Mouse (Mus musculus): ENCODE measurements around the gene Ncmap. TPM values are rescaled to one million over a fixed set of nuclear protein-coding genes. Genes with fewer than 3 reads are reported as not detected.
"Not testable (repeated sequence)": the region's sequence is repeated elsewhere in the genome, so short reads cannot be mapped to it uniquely, and the experiment has no call there.

Ncmap gene
- polyA plus RNA-seq, 1 experiment: 0.73 TPM

- no peak for DNase-seq (ENCODE audit: low read depth, low spot score)
- 36% methylated on average over 9 of the region's 9 CpGs for WGBS
Measured at GRCm38 (mm10) chr4:135355886-135356550, 42.0 kb downstream of the Ncmap start.

- DNase-seq (ENCODE audit: low read depth, low spot score): not testable (repeated sequence)
Measured at GRCm38 (mm10) chr4:135354751-135355150, 43.3 kb downstream of the Ncmap start.

- 8% methylated on average over 12 of the region's 12 CpGs for WGBS
- no peak for DNase-seq (ENCODE audit: low read depth, low spot score)
Measured at GRCm38 (mm10) chr4:135353794-135354450, 44.1 kb downstream of the Ncmap start.

GRCm38 (mm10) chr4:135353066-135353793 is 44.8 kb downstream of the Ncmap start, which contains the start of gene Srrm1:
Srrm1 (minus strand) TSS chr4:135353321.
- peak; percentile 84 for DNase-seq (ENCODE audit: low read depth, low spot score)
- under 1% methylated on average over 69 of the region's 69 CpGs for WGBS

GRCm38 (mm10) chr4:135352326-135353065 is 45.5 kb downstream of the Ncmap start:
- no peak for DNase-seq (ENCODE audit: low read depth, low spot score)
- WGBS: 1% methylated on average over 66 of the region's 67 CpGs

- no peak for DNase-seq (ENCODE audit: low read depth, low spot score)
- WGBS: 39% methylated on average over 14 of the region's 14 CpGs
Measured at GRCm38 (mm10) chr4:135337376-135337942, 60.6 kb downstream of the Ncmap start.

- DNase-seq (ENCODE audit: low read depth, low spot score): no peak
- WGBS: 36% methylated on average over 3 of the region's 3 CpGs
Measured at GRCm38 (mm10) chr4:135336023-135336357, 62.0 kb downstream of the Ncmap start.

GRCm38 (mm10) chr4:135335327-135336022 is 62.6 kb downstream of the Ncmap start:
- WGBS: 32% methylated on average over 9 of the region's 9 CpGs
- DNase-seq (ENCODE audit: low read depth, low spot score): no peak

GRCm38 (mm10) chr4:135326469-135326868 is 71.6 kb downstream of the Ncmap start:
- DNase-seq (ENCODE audit: low read depth, low spot score): no peak
- 80% methylated on average over 3 of the region's 3 CpGs for WGBS

- DNase-seq (ENCODE audit: low read depth, low spot score): no peak
Measured at GRCm38 (mm10) chr4:135326046-135326445, 72.0 kb downstream of the Ncmap start.

GRCm38 (mm10) chr4:135323021-135323420 is 75.0 kb downstream of the Ncmap start:
- 82% methylated on average over 8 of the region's 8 CpGs for WGBS
- DNase-seq (ENCODE audit: low read depth, low spot score): no peak

Other genes with a start within 250 kb of the Ncmap start
- gene Clic4, start 125.4 kb downstream of the Ncmap start, polyA plus RNA-seq (2012; rRNA removed): 25.3 and 33.8 TPM in 2 replicates
- gene Srrm1, start 44.9 kb downstream of the Ncmap start, polyA plus RNA-seq (2012; rRNA removed): 19.5 and 28.0 TPM in 2 replicates
- gene Rcan3, start 35.6 kb upstream of the Ncmap start, polyA plus RNA-seq (2012; rRNA removed): 7.7 and 8.4 TPM in 2 replicates
- gene Stpg1, start 96.6 kb upstream of the Ncmap start, polyA plus RNA-seq (2012; rRNA removed): 0.21 TPM in 2 replicates
- 25.5 and 32.8 TPM in 2 replicates for gene Nipal3, start 96.8 kb upstream of the Ncmap start, polyA plus RNA-seq (2012; rRNA removed)
- gene Grhl3, start 175.4 kb upstream of the Ncmap start, polyA plus RNA-seq (2012; rRNA removed): 0.18 and 0.24 TPM in 2 replicates

Data from large intestine, adult 2 months (tissue).